Mouse (Mus musculus) limb, embryonic 14.5 days (tissue): Measurements from ENCODE around the gene Gnat2. TPM values are rescaled to one million over a fixed set of nuclear protein-coding genes. Genes with fewer than 3 reads are reported as not detected.

Experiments used
- ATAC-seq: fragments of 200-750 bp; cut with Nextera tagmentation; 2 replicates; pipeline ENCODE4 v1.8.0; 2017; ENCODE audit warnings: low read depth, moderate number of reproducible peaks, moderate TSS enrichment; ENCODE audit not compliant: low FRiP score
- DNase-seq: peaks from one replicate; pipeline ENCODE4 v3.0.0-alpha.2; 2015; ENCODE audit warnings: low spot score
- H3K27ac ChIP-seq: fragments of 300-500 bp; sonication (generic); replicated peaks from 2 replicates; pipeline ENCODE4 v1.5.1; 2014; ENCODE audit warnings: low read depth, mild to moderate bottlenecking, low read length, moderate library complexity, mixed read lengths
- H3K27me3 ChIP-seq: fragments of 300-500 bp; sonication (generic); 2 replicates; pipeline ENCODE4 v1.6.1; 2014; ENCODE audit warnings: low read length, mixed read lengths; ENCODE audit not compliant: control insufficient read depth, insufficient read depth
- H3K36me3 ChIP-seq: fragments of 300-500 bp; sonication (generic); 2 replicates; pipeline ENCODE4 v1.6.1; 2014; ENCODE audit warnings: mild to moderate bottlenecking, low read length, moderate library complexity, mixed read lengths; ENCODE audit not compliant: control insufficient read depth, insufficient read depth
- H3K4me1 ChIP-seq: fragments of 300-500 bp; sonication (generic); 2 replicates; pipeline ENCODE4 v1.6.1; 2014; ENCODE audit warnings: antibody characterized with exemption, low read length, mixed read lengths; ENCODE audit not compliant: control insufficient read depth, insufficient read depth
- H3K4me2 ChIP-seq: fragments of 300-500 bp; sonication (generic); replicated peaks from 2 replicates; pipeline ENCODE4 v1.6.1; 2014; ENCODE audit warnings: low read depth, mild to moderate bottlenecking, low read length, moderate library complexity; ENCODE audit not compliant: severe bottlenecking
- H3K4me3 ChIP-seq: fragments of 300-500 bp; sonication (generic); replicated peaks from 2 replicates; pipeline ENCODE4 v1.5.1; 2014; ENCODE audit warnings: low read length
- H3K9ac ChIP-seq: fragments of 300-500 bp; sonication (generic); 2 replicates; pipeline ENCODE4 v1.6.1; 2014; ENCODE audit warnings: mild to moderate bottlenecking, low read depth, low read length, moderate library complexity; ENCODE audit not compliant: severe bottlenecking
- H3K9me3 ChIP-seq: fragments of 300-500 bp; sonication (generic); 2 replicates; pipeline ENCODE4 v1.6.1; 2016; ENCODE audit warnings: low read length; ENCODE audit not compliant: control insufficient read depth
- POLR2A ChIP-seq: fragments of 200-500 bp; IDR thresholded peaks from 2 replicates; pipeline ENCODE4 v1.8.0; 2012; ENCODE audit warnings: inconsistent platforms, mild to moderate bottlenecking, moderate library complexity, borderline replicate concordance; ENCODE audit not compliant: insufficient read depth, insufficient read length; ENCODE audit errors: extremely low read depth
- WGBS: fragments of 180-500 bp; shearing (Covaris S2); extraction: QIAGEN DNeasy Blood & Tissue Kit; methylation state at CpG from one replicate; pipeline ENCODE4 v1.1.7; 2014; 5-methylcytosine and 5-hydroxymethylcytosine counted together
- polyA plus RNA-seq, 2 experiments: library from polyadenylated mRNA; depleted of rRNA in 1 of 2; stranded (reverse) in 1 of 2; unstranded in 1 of 2; fragments of >200 nt; fragmentation: Nextera tagmentation in 1 of 2; extraction: Ambion mirVana in 1 of 2; gene quantifications; 2 replicates each; pipeline versions ENCODE4 v1.2.1 to v1.2.3; 2012 to 2014

The Gnat2 gene
- polyA plus RNA-seq, 2 experiments: 0.70 TPM

- peaks cover 45% of the 10 kb centered on the region for H3K4me1 ChIP-seq
- under 1% methylated on average over 31 of the region's 31 CpGs for WGBS
- peak overlapping the region; percentile 100 for H3K4me2 ChIP-seq
- DNase-seq (peak; percentile 73), ATAC-seq (peak; percentile 64)
- no peak for TF ChIP-seq POLR2A
- H3K4me3 ChIP-seq: peak overlapping the region; percentile 64
- H3K9ac ChIP-seq: peak overlapping the region; percentile 68
- no peaks in the 10 kb centered on the region for H3K9me3 ChIP-seq
- no peaks in the 10 kb centered on the region for H3K27me3 ChIP-seq
- H3K27ac ChIP-seq: peak overlapping the region; percentile 76
- H3K36me3 ChIP-seq: no peaks in the 10 kb centered on the region
These were observed 6.7 kb upstream of the Gnat2 start for GRCm38 (mm10) chr3:108085721-108086469.

- DNase-seq (peak; percentile 71), ATAC-seq (peak; percentile 8; the same call in 1 of the 2 replicates)
- H3K4me3 ChIP-seq: peak within 1 kb of the TSS; percentile 64
- peak within 1 kb of the TSS; percentile 76 for H3K27ac ChIP-seq
- no peaks in the 10 kb centered on the region for H3K27me3 ChIP-seq
- H3K4me1 ChIP-seq: peaks cover 45% of the 10 kb centered on the region
- H3K9ac ChIP-seq: peak within 1 kb of the TSS; percentile 68
- WGBS: 1% methylated on average over 24 of the region's 29 CpGs
- H3K9me3 ChIP-seq: no peaks in the 10 kb centered on the region
- no peak for TF ChIP-seq POLR2A
- H3K36me3 ChIP-seq: no peaks in the 10 kb centered on the region
- H3K4me2 ChIP-seq: peak within 1 kb of the TSS; percentile 100
These were observed 6.1 kb upstream of the Gnat2 start, which contains the start of gene Ampd2 for GRCm38 (mm10) chr3:108086470-108086979. Ampd2 (minus strand) TSS chr3:108086651.

- no peaks in the 10 kb centered on the region for H3K9me3 ChIP-seq
- H3K4me2 ChIP-seq: no peak overlapping the region; the same call in 1 of the 2 replicates
- no peaks in the 10 kb centered on the region for H3K27me3 ChIP-seq
- no peaks in the 10 kb centered on the region for H3K36me3 ChIP-seq
- no peak for ATAC-seq
- no peak for DNase-seq
- whole genome bisulfite sequencing: 92% methylated on average over 3 of the region's 3 CpGs
- peak overlapping the region; percentile 64; the same call in 1 of the 2 replicates for H3K4me3 ChIP-seq
- no peak overlapping the region for H3K27ac ChIP-seq
- peaks cover 38% of the 10 kb centered on the region for H3K4me1 ChIP-seq
- no peak for TF ChIP-seq POLR2A
- no peak overlapping the region for H3K9ac ChIP-seq
These were observed 5.3 kb upstream of the Gnat2 start for GRCm38 (mm10) chr3:108087329-108087728.

- 0 out of 2 replicates have a peak overlapping the region, but pooled peaks have one; percentile 12 for H3K9ac ChIP-seq
- no peak overlapping the region for H3K27ac ChIP-seq
- no peaks in the 10 kb centered on the region for H3K36me3 ChIP-seq
- WGBS: 39% methylated on average over 5 of the region's 5 CpGs
- H3K4me3 ChIP-seq: no peak overlapping the region
- H3K27me3 ChIP-seq: no peaks in the 10 kb centered on the region
- no peak for TF ChIP-seq POLR2A
- DNase-seq (peak; percentile 23), ATAC-seq (no peak)
- H3K9me3 ChIP-seq: no peaks in the 10 kb centered on the region
- no peak overlapping the region for H3K4me2 ChIP-seq
- H3K4me1 ChIP-seq: peaks cover 27% of the 10 kb centered on the region
These were observed 3.7 kb upstream of the Gnat2 start for GRCm38 (mm10) chr3:108088842-108089380.

- no peak overlapping the region for H3K4me3 ChIP-seq
- H3K4me1 ChIP-seq: peaks cover 17% of the 10 kb centered on the region
- WGBS: 34% methylated on average over 2 of the region's 2 CpGs
- H3K9ac ChIP-seq: no peak overlapping the region
- no peak overlapping the region for H3K27ac ChIP-seq
- no peaks in the 10 kb centered on the region for H3K27me3 ChIP-seq
- no peak for TF ChIP-seq POLR2A
- no peaks in the 10 kb centered on the region for H3K36me3 ChIP-seq
- no peaks in the 10 kb centered on the region for H3K9me3 ChIP-seq
- H3K4me2 ChIP-seq: no peak overlapping the region
- DNase-seq (no peak), ATAC-seq (no peak)
These were observed 2.7 kb upstream of the Gnat2 start for GRCm38 (mm10) chr3:108089916-108090315.
